Mouse (Mus musculus) bone marrow macrophage, adult 2 months (primary cell): ENCODE measurements around the gene Stx2.

Experiments
- CTCF ChIP-seq: IDR thresholded peaks from 2 replicates; pipeline ENCODE4 v1.5.1; 2012; ENCODE audit warnings: low read depth, mild to moderate bottlenecking, low read length, moderate library complexity
- POLR2A ChIP-seq: IDR thresholded peaks from 2 replicates; pipeline ENCODE4 v1.6.1; 2012; ENCODE audit warnings: mild to moderate bottlenecking, low read depth, low read length, borderline replicate concordance

DNA sequence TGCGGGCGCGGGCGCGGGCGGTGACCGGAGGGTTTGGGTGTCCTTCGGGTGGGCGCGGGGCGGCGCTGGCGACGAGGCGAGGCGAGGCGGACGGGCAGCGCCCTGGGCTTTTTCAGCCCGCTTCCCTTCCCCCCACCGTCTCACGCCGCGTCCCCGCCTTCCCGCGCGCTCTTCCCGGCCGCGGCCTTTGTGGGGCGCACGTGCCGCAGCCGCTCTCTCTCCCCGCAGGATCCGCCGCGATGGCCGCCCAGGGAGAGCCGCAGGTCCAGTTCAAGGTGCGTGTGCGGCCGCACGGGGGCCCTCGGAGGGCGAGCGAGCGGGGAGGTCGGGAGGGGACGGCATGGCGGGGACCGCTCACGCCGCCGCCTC, 11.9 kb upstream of the Stx2 start:
- TF ChIP-seq CTCF: no peak
- TF ChIP-seq POLR2A: no peak
